Mouse (Mus musculus): ENCODE measurements around the gene Lsm7.

- TF ChIP-seq CTCF (IDR thresholded peaks at IDR 0.05; ENCODE audit: low read depth), result no peak
- TF ChIP-seq EP300 (IDR thresholded peaks at IDR 0.05; ENCODE audit: low read depth), result no peak
Measured at GRCm38 (mm10) chr10:80827063-80827869, 27.7 kb downstream of the Lsm7 start.
